Mouse (Mus musculus): Measurements from ENCODE around the gene Gpatch8. TPM values are rescaled to one million over a fixed set of nuclear protein-coding genes. Genes with fewer than 3 reads are reported as not detected.

Gene Gpatch8
- polyA plus RNA-seq, 2 experiments = 38.2 to 43.0 TPM

GRCm38 (mm10) chr11:102478671-102479070, 77.5 kb downstream of the Gpatch8 start:
- DNase-seq (ENCODE audit: low spot score) = no peak
- Histone ChIP-seq H3K4me2 (replicated peaks; ENCODE audit: low read depth, low read length, severe bottlenecking) (no peak overlapping the region), H3K9me3 (ENCODE audit: control insufficient read depth, low read length) (no peaks in the 10 kb centered on the region), H3K27me3 (ENCODE audit: control insufficient read depth, insufficient read depth, low read length) (no peaks in the 10 kb centered on the region), H3K27ac (replicated peaks; ENCODE audit: low read depth, low read length) (no peak overlapping the region), H3K4me1 (ENCODE audit: control insufficient read depth, insufficient read depth, low read length) (no peaks in the 10 kb centered on the region), H3K4me3 (replicated peaks; ENCODE audit: low read length) (no peak overlapping the region), H3K36me3 (ENCODE audit: control insufficient read depth, insufficient read depth, low read length) (peaks cover 67% of the 10 kb centered on the region), H3K9ac (ENCODE audit: low read depth, low read length, severe bottlenecking) (no peak overlapping the region)
- no peak for TF ChIP-seq POLR2A (IDR thresholded peaks at IDR 0.05; ENCODE audit: borderline replicate concordance, extremely low read depth, insufficient read depth, insufficient read length)
- ATAC-seq (ENCODE audit: low FRiP score, low read depth) = no peak
- 97% methylated on average over 3 of the region's 3 CpGs for WGBS

GRCm38 (mm10) chr11:102475027-102475426, 81.2 kb downstream of the Gpatch8 start:
- H3K27ac ChIP-seq (replicated peaks; ENCODE audit: low read depth, low read length) = no peak overlapping the region
- H3K27me3 ChIP-seq (ENCODE audit: control insufficient read depth, insufficient read depth, low read length) = no peaks in the 10 kb centered on the region
- H3K9ac ChIP-seq (ENCODE audit: low read depth, low read length, severe bottlenecking) = no peak overlapping the region
- H3K4me2 ChIP-seq (replicated peaks; ENCODE audit: low read depth, low read length, severe bottlenecking) = no peak overlapping the region
- no peak for TF ChIP-seq POLR2A (IDR thresholded peaks at IDR 0.05; ENCODE audit: borderline replicate concordance, extremely low read depth, insufficient read depth, insufficient read length)
- WGBS = 92% methylated on average over 3 of the region's 3 CpGs
- no peak for ATAC-seq (ENCODE audit: low FRiP score, low read depth)
- no peaks in the 10 kb centered on the region for H3K4me1 ChIP-seq (ENCODE audit: control insufficient read depth, insufficient read depth, low read length)
- H3K36me3 ChIP-seq (ENCODE audit: control insufficient read depth, insufficient read depth, low read length) = peaks cover 40% of the 10 kb centered on the region
- H3K9me3 ChIP-seq (ENCODE audit: control insufficient read depth, low read length) = no peaks in the 10 kb centered on the region
- no peak for DNase-seq (ENCODE audit: low spot score)
- no peak overlapping the region for H3K4me3 ChIP-seq (replicated peaks; ENCODE audit: low read length)

- Histone ChIP-seq H3K36me3 (ENCODE audit: control insufficient read depth, insufficient read depth, low read length) (no peaks in the 10 kb centered on the region), H3K27me3 (ENCODE audit: control insufficient read depth, insufficient read depth, low read length) (no peaks in the 10 kb centered on the region), H3K9ac (ENCODE audit: low read depth, low read length, severe bottlenecking) (no peak within 1 kb of the TSS), H3K4me3 (replicated peaks; ENCODE audit: low read length) (no peak within 1 kb of the TSS), H3K4me1 (ENCODE audit: control insufficient read depth, insufficient read depth, low read length) (peaks cover 18% of the 10 kb centered on the region), H3K27ac (replicated peaks; ENCODE audit: low read depth, low read length) (no peak within 1 kb of the TSS), H3K4me2 (replicated peaks; ENCODE audit: low read depth, low read length, severe bottlenecking) (no peak within 1 kb of the TSS), H3K9me3 (ENCODE audit: control insufficient read depth, low read length) (no peaks in the 10 kb centered on the region)
- DNase-seq (ENCODE audit: low spot score) (no peak), ATAC-seq (ENCODE audit: low FRiP score, low read depth) (no peak)
- no peak for TF ChIP-seq POLR2A (IDR thresholded peaks at IDR 0.05; ENCODE audit: borderline replicate concordance, extremely low read depth, insufficient read depth, insufficient read length)
- WGBS = 64% methylated on average over 10 of the region's 11 CpGs
Observed at GRCm38 (mm10) chr11:102469648-102470357, 86.4 kb downstream of the Gpatch8 start, which contains the start of gene Itga2b. Gene Itga2b, minus strand, starts transcription at chr11:102470122.

- no peak for TF ChIP-seq POLR2A (IDR thresholded peaks at IDR 0.05; ENCODE audit: borderline replicate concordance, extremely low read depth, insufficient read depth, insufficient read length)
- DNase-seq (ENCODE audit: low spot score) (peak; percentile 97), ATAC-seq (ENCODE audit: low FRiP score, low read depth) (peak; percentile 95)
- peak overlapping the region; percentile 91 for H3K4me2 ChIP-seq (replicated peaks; ENCODE audit: low read depth, low read length, severe bottlenecking)
- peak overlapping the region; percentile 50 for H3K9ac ChIP-seq (ENCODE audit: low read depth, low read length, severe bottlenecking)
- H3K27me3 ChIP-seq (ENCODE audit: control insufficient read depth, insufficient read depth, low read length) = no peaks in the 10 kb centered on the region
- no peaks in the 10 kb centered on the region for H3K9me3 ChIP-seq (ENCODE audit: control insufficient read depth, low read length)
- peak overlapping the region; percentile 48 for H3K4me3 ChIP-seq (replicated peaks; ENCODE audit: low read length)
- H3K36me3 ChIP-seq (ENCODE audit: control insufficient read depth, insufficient read depth, low read length) = no peaks in the 10 kb centered on the region
- H3K27ac ChIP-seq (replicated peaks; ENCODE audit: low read depth, low read length) = peak overlapping the region; percentile 46; the same call in 1 of the 2 replicates
- WGBS = under 1% methylated on average over 34 of the region's 37 CpGs
- H3K4me1 ChIP-seq (ENCODE audit: control insufficient read depth, insufficient read depth, low read length) = peaks cover 18% of the 10 kb centered on the region
Observed at GRCm38 (mm10) chr11:102467041-102467631, 89.1 kb downstream of the Gpatch8 start.

- 9% methylated on average over 26 of the region's 26 CpGs for WGBS
- Histone ChIP-seq H3K4me2 (replicated peaks; ENCODE audit: low read depth, low read length, severe bottlenecking) (peak overlapping the region; percentile 91; the same call in 1 of the 2 replicates), H3K27me3 (ENCODE audit: control insufficient read depth, insufficient read depth, low read length) (no peaks in the 10 kb centered on the region), H3K9me3 (ENCODE audit: control insufficient read depth, low read length) (no peaks in the 10 kb centered on the region), H3K4me3 (replicated peaks; ENCODE audit: low read length) (no peak overlapping the region; the same call in 1 of the 2 replicates), H3K27ac (replicated peaks; ENCODE audit: low read depth, low read length) (peak overlapping the region; percentile 38; the same call in 1 of the 2 replicates), H3K36me3 (ENCODE audit: control insufficient read depth, insufficient read depth, low read length) (no peaks in the 10 kb centered on the region), H3K9ac (ENCODE audit: low read depth, low read length, severe bottlenecking) (peak overlapping the region; percentile 28; the same call in 1 of the 2 replicates), H3K4me1 (ENCODE audit: control insufficient read depth, insufficient read depth, low read length) (peaks cover 18% of the 10 kb centered on the region)
- TF ChIP-seq POLR2A (IDR thresholded peaks at IDR 0.05; ENCODE audit: borderline replicate concordance, extremely low read depth, insufficient read depth, insufficient read length) = no peak
- ATAC-seq (ENCODE audit: low FRiP score, low read depth) (no peak), DNase-seq (ENCODE audit: low spot score) (peak; percentile 71)
Observed at GRCm38 (mm10) chr11:102465713-102466436, 90.3 kb downstream of the Gpatch8 start.

All from limb, embryonic 14.5 days (tissue).